Mouse (Mus musculus): Measurements from ENCODE around the gene Hcfc2. TPM values are rescaled to one million over a fixed set of nuclear protein-coding genes. Genes with fewer than 3 reads are reported as not detected.

Gene Hcfc2
- polyA plus RNA-seq, 1 experiment from 2014 or later: 37.5 TPM

DNA sequence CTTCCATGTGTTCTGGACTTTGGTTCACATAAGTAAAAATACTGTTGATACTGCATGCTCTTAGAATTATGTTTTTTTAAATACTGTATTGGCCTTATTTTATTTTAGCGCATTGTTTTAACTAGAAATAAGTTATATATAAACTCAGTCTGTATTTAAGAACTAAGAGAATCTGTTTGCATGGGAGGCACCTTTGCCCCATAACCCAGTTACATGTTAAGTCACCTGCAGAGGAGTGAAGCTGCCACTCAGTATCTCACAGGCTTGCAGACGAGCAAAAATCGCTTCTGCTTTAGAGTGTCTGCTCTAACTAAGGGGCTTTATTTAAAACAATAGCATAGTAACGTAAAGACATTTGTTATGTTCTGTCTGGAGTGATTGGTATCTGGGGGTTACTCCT lies 45.9 kb downstream of the Hcfc2 start:
- Histone ChIP-seq H3K9me3 (replicated peaks) (no peaks in the 10 kb centered on the region), H3K27me3 (replicated peaks) (no peaks in the 10 kb centered on the region), H3K9ac (replicated peaks) (no peak overlapping the region), H3K36me3 (peaks cover 48% of the 10 kb centered on the region), H3K4me3 (replicated peaks) (no peak overlapping the region), H3K4me2 (no peak overlapping the region), H3K27ac (replicated peaks) (no peak overlapping the region), H3K4me1 (peaks cover 9% of the 10 kb centered on the region; the same call in 1 of the 2 replicates)
- WGBS: 81% methylated on average over 4 of the region's 4 CpGs
- no peak for ATAC-seq (ENCODE audit: low FRiP score)

DNA sequence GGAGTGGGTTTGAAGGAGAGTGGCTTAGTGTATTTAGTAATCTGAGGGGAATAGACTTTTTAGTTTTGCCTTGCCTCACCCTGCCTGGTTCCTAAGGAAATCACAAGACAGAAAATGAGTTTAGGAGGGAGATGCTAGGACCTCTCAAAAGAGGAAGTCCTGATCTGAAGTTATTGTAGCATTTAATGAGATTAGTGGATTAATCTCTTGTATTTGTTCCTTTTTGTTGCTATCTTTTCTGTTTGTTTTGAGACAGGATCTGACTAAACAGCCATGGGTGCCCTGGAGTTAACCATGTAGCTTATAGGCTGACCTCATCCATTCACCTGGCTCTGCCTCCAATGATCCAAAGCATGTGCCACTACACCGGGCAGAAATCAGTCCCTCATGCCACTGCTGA lies 46.6 kb downstream of the Hcfc2 start:
- Histone ChIP-seq H3K27ac (replicated peaks) (no peak overlapping the region), H3K36me3 (peaks cover 52% of the 10 kb centered on the region), H3K4me2 (no peak overlapping the region), H3K9me3 (replicated peaks) (no peaks in the 10 kb centered on the region), H3K9ac (replicated peaks) (no peak overlapping the region), H3K4me1 (peaks cover 9% of the 10 kb centered on the region; the same call in 1 of the 2 replicates), H3K27me3 (replicated peaks) (no peaks in the 10 kb centered on the region), H3K4me3 (replicated peaks) (no peak overlapping the region)
- 82% methylated on average over 1 of the region's 1 CpGs for WGBS
- ATAC-seq (ENCODE audit: low FRiP score): no peak

DNA sequence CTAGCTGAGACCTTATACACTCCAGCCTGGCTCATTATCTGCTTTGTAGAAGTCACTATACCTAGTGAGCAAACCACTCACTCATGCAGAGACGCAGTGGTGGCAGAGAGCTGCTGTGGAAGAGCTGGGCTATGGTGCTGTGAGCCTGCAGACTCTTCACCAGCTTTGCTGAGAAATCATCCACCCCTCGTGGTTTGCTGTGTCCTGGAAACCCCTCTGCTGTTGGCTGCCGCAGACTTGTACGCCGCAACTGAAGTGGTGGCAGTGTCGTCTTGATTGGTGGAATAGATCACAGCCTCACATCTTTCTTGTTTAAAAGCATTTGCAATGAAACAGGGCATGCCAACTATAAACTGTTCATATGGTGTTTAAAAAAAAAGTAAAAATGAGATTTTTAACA lies 48.3 kb downstream of the Hcfc2 start:
- Histone ChIP-seq H3K27ac (replicated peaks) (no peak overlapping the region), H3K4me1 (peaks cover 9% of the 10 kb centered on the region; the same call in 1 of the 2 replicates), H3K9ac (replicated peaks) (no peak overlapping the region), H3K36me3 (peaks cover 54% of the 10 kb centered on the region), H3K4me2 (no peak overlapping the region), H3K27me3 (replicated peaks) (no peaks in the 10 kb centered on the region), H3K9me3 (replicated peaks) (no peaks in the 10 kb centered on the region), H3K4me3 (replicated peaks) (no peak overlapping the region)
- no peak for ATAC-seq (ENCODE audit: low FRiP score)
- 90% methylated on average over 6 of the region's 6 CpGs for WGBS

DNA sequence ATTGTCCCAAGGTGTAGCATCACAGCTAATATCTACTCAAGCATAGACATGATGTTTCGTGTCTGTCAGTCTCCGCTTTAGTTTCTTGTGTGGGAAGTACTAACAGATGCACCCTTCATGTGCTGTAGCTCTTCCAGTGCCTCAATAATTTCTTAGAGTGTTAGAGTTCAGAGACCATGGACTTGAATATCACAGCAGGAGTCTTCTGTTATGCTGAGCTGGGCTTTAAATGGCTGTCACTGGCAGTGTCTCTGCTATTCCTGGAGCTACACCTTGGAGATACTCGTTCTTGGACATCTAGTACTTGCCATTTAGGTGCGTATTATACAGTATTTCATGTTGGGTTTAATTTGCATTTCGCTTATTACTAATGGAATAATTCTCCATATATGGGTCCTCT lies 49.3 kb downstream of the Hcfc2 start:
- H3K9me3 ChIP-seq (replicated peaks): no peaks in the 10 kb centered on the region
- ATAC-seq (ENCODE audit: low FRiP score): no peak
- no peak overlapping the region for H3K9ac ChIP-seq (replicated peaks)
- H3K4me2 ChIP-seq: no peak overlapping the region
- no peak overlapping the region for H3K27ac ChIP-seq (replicated peaks)
- no peaks in the 10 kb centered on the region for H3K27me3 ChIP-seq (replicated peaks)
- H3K4me1 ChIP-seq: peaks cover 9% of the 10 kb centered on the region; the same call in 1 of the 2 replicates
- no peak overlapping the region for H3K4me3 ChIP-seq (replicated peaks)
- 87% methylated on average over 5 of the region's 5 CpGs for WGBS
- peaks cover 53% of the 10 kb centered on the region for H3K36me3 ChIP-seq

DNA sequence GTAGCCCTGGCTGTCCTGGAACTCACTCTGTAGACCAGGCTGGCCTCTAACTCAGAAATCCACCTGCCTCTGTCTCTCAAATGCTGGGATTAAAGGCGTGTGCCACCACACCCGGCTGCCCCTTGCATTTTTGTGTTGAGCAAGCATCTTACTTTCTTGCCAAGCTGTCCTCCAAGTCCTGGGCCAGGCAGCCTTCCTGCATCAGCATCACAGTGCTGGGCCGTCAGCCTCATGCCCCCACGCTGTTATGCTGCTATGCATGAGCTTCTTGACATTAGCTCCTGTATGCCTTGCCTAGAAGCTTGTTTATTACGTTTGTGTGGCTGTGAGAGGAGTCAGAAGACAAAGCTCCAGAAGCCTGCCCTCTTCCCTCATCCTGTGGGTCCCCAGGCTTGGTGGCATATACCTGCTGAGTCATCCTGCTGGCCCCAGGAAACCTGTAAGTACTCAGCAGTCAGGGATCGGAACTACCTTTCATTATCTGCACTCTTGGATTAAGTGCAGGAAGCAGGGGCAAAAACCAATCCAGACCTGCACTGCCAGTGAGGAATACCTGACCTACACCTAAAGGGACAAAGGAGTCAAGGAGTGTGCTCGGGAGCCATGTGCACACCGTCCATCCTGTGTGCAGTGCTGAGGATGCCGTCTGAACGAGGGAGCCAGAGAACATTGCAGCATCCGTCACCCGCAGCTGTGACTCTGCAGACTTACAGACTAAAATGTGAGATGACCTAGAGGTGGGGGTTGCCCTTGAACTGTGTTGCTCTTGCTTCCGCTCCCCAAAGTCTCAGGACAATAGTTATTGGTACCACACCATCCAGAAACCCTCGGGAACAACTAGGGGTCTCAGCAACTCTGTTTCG lies 51.3 kb downstream of the Hcfc2 start:
- no peak for ATAC-seq (ENCODE audit: low FRiP score)

DNA sequence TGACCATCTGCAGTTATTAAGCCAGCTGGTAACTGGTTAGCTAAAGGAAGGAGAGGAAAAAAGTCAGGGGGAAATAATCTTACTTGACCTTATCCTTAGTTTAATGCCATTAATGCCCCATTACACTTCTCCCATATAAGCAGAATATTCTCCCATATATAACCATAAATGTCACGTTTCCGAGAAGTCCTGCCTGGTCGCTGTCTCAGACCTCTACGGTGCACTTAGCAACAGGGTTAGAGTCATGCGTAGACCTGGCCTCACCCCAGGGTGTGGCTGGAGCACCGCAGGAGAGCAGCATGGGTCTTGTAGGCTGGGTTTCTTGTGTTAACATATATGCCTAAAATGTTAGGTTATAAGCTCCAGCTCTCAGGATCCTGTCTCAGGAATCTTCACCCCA lies 54.8 kb downstream of the Hcfc2 start:
- no peak overlapping the region for H3K27ac ChIP-seq (replicated peaks)
- H3K27me3 ChIP-seq (replicated peaks): no peaks in the 10 kb centered on the region
- H3K4me2 ChIP-seq: no peak overlapping the region
- H3K36me3 ChIP-seq: peaks cover 91% of the 10 kb centered on the region
- no peaks in the 10 kb centered on the region for H3K4me1 ChIP-seq
- WGBS: 83% methylated on average over 6 of the region's 6 CpGs
- H3K9me3 ChIP-seq (replicated peaks): no peaks in the 10 kb centered on the region
- no peak overlapping the region for H3K4me3 ChIP-seq (replicated peaks)
- no peak overlapping the region for H3K9ac ChIP-seq (replicated peaks)
- no peak for ATAC-seq (ENCODE audit: low FRiP score)

More for the DNA sequence above, 51.3 kb downstream of the Hcfc2 start:
- H3K4me1 ChIP-seq: no peaks in the 10 kb centered on the region
- H3K27ac ChIP-seq (replicated peaks): no peak overlapping the region
- no peaks in the 10 kb centered on the region for H3K27me3 ChIP-seq (replicated peaks)
- no peak overlapping the region for H3K4me3 ChIP-seq (replicated peaks)
- no peaks in the 10 kb centered on the region for H3K9me3 ChIP-seq (replicated peaks)
- H3K4me2 ChIP-seq: no peak overlapping the region
- peaks cover 71% of the 10 kb centered on the region for H3K36me3 ChIP-seq
- no peak overlapping the region for H3K9ac ChIP-seq (replicated peaks)
- 92% methylated on average over 15 of the region's 15 CpGs for WGBS

DNA sequence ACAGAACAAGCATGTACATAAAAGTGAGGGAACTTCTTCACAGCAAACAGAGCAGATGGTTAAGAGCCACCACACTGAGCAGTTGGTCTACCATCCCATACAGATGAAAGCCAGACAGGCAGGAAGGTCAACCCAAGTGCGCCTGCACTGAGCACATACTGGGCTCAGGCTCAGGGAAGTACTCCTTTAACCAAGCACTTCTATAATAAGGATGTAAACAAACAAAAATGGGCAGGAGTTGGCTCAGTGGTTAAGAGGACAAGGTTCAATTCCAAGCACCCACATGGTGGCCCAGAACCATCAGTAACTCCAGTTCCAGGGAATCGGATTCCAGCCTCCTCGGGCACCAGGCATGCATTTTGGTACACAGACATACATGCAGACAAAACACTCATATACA lies 57.0 kb downstream of the Hcfc2 start:
- H3K9me3 ChIP-seq (replicated peaks): no peaks in the 10 kb centered on the region
- no peak for ATAC-seq (ENCODE audit: low FRiP score)
- no peak overlapping the region for H3K9ac ChIP-seq (replicated peaks)
- no peaks in the 10 kb centered on the region for H3K27me3 ChIP-seq (replicated peaks)
- peaks cover 90% of the 10 kb centered on the region for H3K36me3 ChIP-seq
- 88% methylated on average over 3 of the region's 3 CpGs for WGBS
- peaks cover 6% of the 10 kb centered on the region for H3K4me1 ChIP-seq
- H3K27ac ChIP-seq (replicated peaks): no peak overlapping the region
- H3K4me2 ChIP-seq: no peak overlapping the region
- H3K4me3 ChIP-seq (replicated peaks): no peak overlapping the region

DNA sequence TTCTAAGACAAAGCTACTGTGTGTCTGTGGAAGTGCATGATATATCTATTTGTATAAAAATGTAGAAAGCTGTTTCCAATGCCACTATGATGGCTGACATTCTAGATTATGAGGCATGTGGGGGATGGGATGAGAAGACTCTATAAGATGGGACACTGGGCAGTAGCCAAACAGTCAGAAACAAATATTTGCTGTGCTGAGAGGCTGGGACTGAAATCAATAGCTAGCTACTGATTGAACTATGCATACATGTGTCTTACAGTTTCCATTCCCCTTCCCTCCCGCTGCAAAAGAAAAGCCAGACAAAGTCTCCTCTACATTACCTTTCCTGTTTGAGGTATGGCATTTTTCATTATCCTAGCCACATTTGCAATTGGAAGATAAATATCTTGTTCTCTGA lies 58.7 kb downstream of the Hcfc2 start:
- Histone ChIP-seq H3K36me3 (peaks cover 88% of the 10 kb centered on the region), H3K4me3 (replicated peaks) (no peak overlapping the region)
- 93% methylated on average over 1 of the region's 1 CpGs for WGBS

DNA sequence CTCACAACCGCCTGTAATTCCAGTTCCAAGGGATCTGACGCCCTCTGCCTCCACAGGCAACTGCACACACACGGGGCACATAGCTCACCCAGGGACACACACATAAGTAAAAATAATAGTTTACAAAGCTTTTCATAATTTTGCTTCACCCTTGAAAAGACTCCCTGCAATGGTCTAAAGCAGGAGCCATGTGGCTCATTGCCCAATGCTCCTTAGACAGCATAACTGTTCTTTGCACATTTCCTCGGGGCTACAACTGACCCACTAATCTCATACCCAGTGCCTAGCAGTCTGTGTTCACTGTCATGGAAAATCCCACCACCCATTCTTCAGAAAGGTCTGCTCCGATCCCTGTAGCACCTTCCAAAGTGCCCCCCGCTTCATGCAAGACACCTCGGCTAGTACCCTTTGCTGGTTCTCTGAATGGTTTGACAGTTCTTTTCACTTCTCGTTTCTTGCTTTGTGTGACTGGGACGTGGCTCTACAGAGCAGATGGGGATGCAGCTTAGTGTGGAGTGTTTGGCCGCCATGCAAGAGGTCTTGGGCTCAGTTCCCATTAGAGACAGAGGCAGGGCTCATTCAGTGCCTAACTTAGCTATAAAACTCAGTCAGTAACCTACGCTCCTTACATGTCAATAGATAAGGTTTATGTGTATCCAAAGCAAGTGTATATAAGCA lies 59.4 kb downstream of the Hcfc2 start:
- ATAC-seq (ENCODE audit: low FRiP score): no peak
- 91% methylated on average over 11 of the region's 11 CpGs for WGBS
- Histone ChIP-seq H3K4me1 (peaks cover 22% of the 10 kb centered on the region), H3K36me3 (peaks cover 87% of the 10 kb centered on the region), H3K4me2 (no peak overlapping the region), H3K9me3 (replicated peaks) (no peaks in the 10 kb centered on the region), H3K4me3 (replicated peaks) (no peak overlapping the region), H3K9ac (replicated peaks) (no peak overlapping the region), H3K27ac (replicated peaks) (no peak overlapping the region), H3K27me3 (replicated peaks) (no peaks in the 10 kb centered on the region)

More for the DNA sequence above, 58.7 kb downstream of the Hcfc2 start:
- no peak overlapping the region for H3K27ac ChIP-seq (replicated peaks)
- no peak for ATAC-seq (ENCODE audit: low FRiP score)
- peaks cover 15% of the 10 kb centered on the region for H3K4me1 ChIP-seq
- H3K9me3 ChIP-seq (replicated peaks): no peaks in the 10 kb centered on the region
- no peak overlapping the region for H3K4me2 ChIP-seq
- no peak overlapping the region for H3K9ac ChIP-seq (replicated peaks)
- no peaks in the 10 kb centered on the region for H3K27me3 ChIP-seq (replicated peaks)

DNA sequence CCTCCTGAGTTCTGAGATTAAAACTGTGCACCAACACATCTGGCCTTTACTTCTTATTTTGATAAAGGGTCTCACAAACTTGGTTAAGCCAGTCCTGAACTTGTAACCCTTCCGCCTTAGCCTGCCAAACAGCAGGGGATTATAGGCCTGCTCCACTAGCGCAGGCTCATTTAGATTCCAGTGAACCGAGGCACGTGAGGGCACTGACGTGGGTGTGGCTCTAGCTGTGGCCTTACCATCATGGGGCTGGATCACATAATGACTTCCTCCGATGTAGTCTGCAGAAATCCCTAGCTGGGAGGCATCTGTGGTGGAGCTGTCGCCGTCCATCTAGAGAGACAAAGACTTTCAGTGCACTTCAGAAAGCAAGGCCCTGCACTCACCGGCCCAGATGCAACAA lies 60.5 kb downstream of the Hcfc2 start:
- WGBS: 75% methylated on average over 9 of the region's 9 CpGs
- H3K4me1 ChIP-seq: peaks cover 34% of the 10 kb centered on the region

DNA sequence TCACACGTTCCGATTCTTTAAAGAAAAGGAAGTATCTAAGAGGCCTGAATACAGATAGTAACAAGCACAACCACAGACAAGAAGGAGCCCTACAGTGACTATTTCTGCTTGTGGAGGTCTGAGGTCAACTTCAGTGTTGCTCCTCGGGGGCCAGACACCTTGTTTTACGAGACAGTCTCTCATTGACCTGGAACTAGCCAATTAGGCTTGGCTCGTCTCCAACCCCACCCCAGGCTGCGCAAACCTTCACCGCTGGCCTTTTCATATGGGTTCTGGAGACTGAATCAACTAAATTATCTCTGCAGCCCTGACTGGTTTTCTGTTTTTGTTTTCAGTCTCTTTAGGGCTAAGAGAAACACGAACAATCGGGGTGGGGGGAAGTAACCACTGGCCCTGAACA lies 61.4 kb downstream of the Hcfc2 start:
- H3K4me1 ChIP-seq: peaks cover 40% of the 10 kb centered on the region
- H3K4me2 ChIP-seq: no peak overlapping the region
- no peaks in the 10 kb centered on the region for H3K27me3 ChIP-seq (replicated peaks)
- no peak for ATAC-seq (ENCODE audit: low FRiP score)
- no peaks in the 10 kb centered on the region for H3K9me3 ChIP-seq (replicated peaks)
- H3K4me3 ChIP-seq (replicated peaks): no peak overlapping the region
- no peak overlapping the region for H3K9ac ChIP-seq (replicated peaks)
- 46% methylated on average over 9 of the region's 9 CpGs for whole genome bisulfite sequencing
- H3K27ac ChIP-seq (replicated peaks): no peak overlapping the region
- H3K36me3 ChIP-seq: peaks cover 72% of the 10 kb centered on the region

More for the DNA sequence above, 60.5 kb downstream of the Hcfc2 start:
- no peak overlapping the region for H3K27ac ChIP-seq (replicated peaks)
- peaks cover 79% of the 10 kb centered on the region for H3K36me3 ChIP-seq
- no peaks in the 10 kb centered on the region for H3K27me3 ChIP-seq (replicated peaks)
- no peak for ATAC-seq (ENCODE audit: low FRiP score)
- H3K4me2 ChIP-seq: no peak overlapping the region
- H3K4me3 ChIP-seq (replicated peaks): no peak overlapping the region
- no peaks in the 10 kb centered on the region for H3K9me3 ChIP-seq (replicated peaks)
- H3K9ac ChIP-seq (replicated peaks): no peak overlapping the region

DNA sequence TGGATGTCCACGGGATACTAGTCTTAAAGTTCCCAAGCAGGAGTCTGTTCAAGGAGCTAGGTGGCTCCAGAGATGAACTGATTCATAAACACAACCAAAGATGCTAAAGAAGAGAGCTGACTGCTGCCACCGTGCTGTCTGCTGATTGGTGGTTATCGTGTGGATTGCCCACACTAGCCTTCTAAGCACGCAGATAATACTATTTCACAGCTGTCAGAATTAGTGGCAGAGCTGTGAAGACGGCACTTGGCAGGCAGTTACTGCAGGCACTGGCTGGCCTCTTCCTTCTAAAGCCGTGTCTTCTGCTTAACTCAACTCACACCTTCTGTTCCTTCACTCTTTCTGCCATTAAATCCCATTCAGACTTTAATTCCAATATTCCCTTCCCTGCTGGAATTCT lies 62.4 kb downstream of the Hcfc2 start:
- ATAC-seq (ENCODE audit: low FRiP score): no peak

More for the DNA sequence above, 62.4 kb downstream of the Hcfc2 start:
- 81% methylated on average over 6 of the region's 6 CpGs for WGBS
- Histone ChIP-seq H3K9me3 (replicated peaks) (no peaks in the 10 kb centered on the region), H3K4me1 (peaks cover 46% of the 10 kb centered on the region), H3K4me2 (no peak overlapping the region), H3K36me3 (peaks cover 63% of the 10 kb centered on the region), H3K9ac (replicated peaks) (no peak overlapping the region), H3K27me3 (replicated peaks) (no peaks in the 10 kb centered on the region), H3K4me3 (replicated peaks) (no peak overlapping the region), H3K27ac (replicated peaks) (no peak overlapping the region)

Measured in neural tube, embryonic 15.5 days (tissue).